In genomic region chr1:143941465-143941864, GRCm38 (mm10) we compare ENCODE assay signal across 9 mouse cellular contexts.
A peak's percentile ranks its signal among the peaks of the same experiment; 100 is the strongest.
DNase-seq lines count a peak whose midpoint lies in the region; ATAC-seq and TF ChIP-seq lines count a peak whose summit lies in the region.
"Had no signal": no experiment of that assay in that cellular context is flagged by ENCODE, and none has a peak within 500 bp of the region (broad histone marks: within the 10 kb centered on the region; RNA-seq: fewer than 3 reads in every experiment).

No protein-coding gene starts in this region.

- no peaks in the 10 kb centered on the region for H3K27me3 ChIP-seq in heart, adult 2 months (ENCODE audit: control insufficient read depth, insufficient read depth, low read length)
- H3K27me3 ChIP-seq in kidney, embryonic 14.5 days (ENCODE audit: control insufficient read depth, insufficient read depth, low read length): no peaks in the 10 kb centered on the region
- no peaks in the 10 kb centered on the region for H3K27me3 ChIP-seq in midbrain, embryonic 15.5 days (replicated peaks)

- no peak overlapping the region for H3K4me3 ChIP-seq in heart, adult 2 months
- H3K4me3 ChIP-seq in kidney, embryonic 14.5 days (ENCODE audit: low read length): no peak overlapping the region
- H3K4me3 ChIP-seq in midbrain, embryonic 15.5 days: no peak overlapping the region
- H3K4me3 ChIP-seq: erythroblast, embryonic 14.5 days had no signal

- no peaks in the 10 kb centered on the region for H3K4me1 ChIP-seq in heart, adult 2 months (ENCODE audit: control insufficient read depth, insufficient read depth, low read length)
- H3K4me1 ChIP-seq in kidney, embryonic 14.5 days (ENCODE audit: control insufficient read depth, insufficient read depth, low read length): no peaks in the 10 kb centered on the region
- 0 out of 2 replicates have a peak, but pooled peaks cover 12% of the 10 kb centered on the region for H3K4me1 ChIP-seq in midbrain, embryonic 15.5 days

- peak; percentile 41 to 49 for DNase-seq in cerebellum, postnatal 36 days
- DNase-seq in cerebellum, adult 11 months: no peak
- DNase-seq in thymus, postnatal 14 days: peak; percentile 13
- DNase-seq in thymus, postnatal 10 days (ENCODE audit: low spot score in 2 of 2): no peak
- DNase-seq in heart, adult 2 months: peak; percentile 45 to 73
- DNase-seq in urinary bladder, postnatal 14 days (ENCODE audit: low spot score): peak; percentile 79

- no peaks in the 10 kb centered on the region for H3K9me3 ChIP-seq in kidney, embryonic 14.5 days (ENCODE audit: control insufficient read depth, low read length)
- no peaks in the 10 kb centered on the region for H3K9me3 ChIP-seq in midbrain, embryonic 15.5 days

- TF ChIP-seq EP300 in heart, adult 2 months (IDR thresholded peaks at IDR 0.05; ENCODE audit: insufficient read depth, low read depth, low read length): no peak

- no peaks in the 10 kb centered on the region for H3K36me3 ChIP-seq in heart, adult 2 months (ENCODE audit: control insufficient read depth, insufficient read depth, low read length)
- H3K36me3 ChIP-seq in kidney, embryonic 14.5 days (ENCODE audit: control insufficient read depth, insufficient read depth, low read length): no peaks in the 10 kb centered on the region
- H3K36me3 ChIP-seq in midbrain, embryonic 15.5 days (replicated peaks): no peaks in the 10 kb centered on the region

- ATAC-seq in kidney, embryonic 14.5 days (ENCODE audit: low FRiP score, low TSS enrichment): peak; percentile 72
- ATAC-seq in midbrain, embryonic 15.5 days (replicated peaks): peak; percentile 55; the same call in 1 of the 2 replicates

- WGBS in heart, adult 2 months: 42% methylated on average over 5 of the region's 5 CpGs
- WGBS in kidney, embryonic 14.5 days: 74% methylated on average over 5 of the region's 5 CpGs
- 58% methylated on average over 5 of the region's 5 CpGs for WGBS in midbrain, embryonic 15.5 days

- H3K9ac ChIP-seq in heart, adult 2 months (ENCODE audit: low read depth, low read length): no peak overlapping the region
- no peak overlapping the region for H3K9ac ChIP-seq in kidney, embryonic 14.5 days (ENCODE audit: low read depth, low read length)
- H3K9ac ChIP-seq in midbrain, embryonic 15.5 days: no peak overlapping the region

- no peak overlapping the region for H3K4me2 ChIP-seq in kidney, embryonic 14.5 days (replicated peaks; ENCODE audit: low read depth, low read length)
- no peak overlapping the region for H3K4me2 ChIP-seq in midbrain, embryonic 15.5 days

- no peak for TF ChIP-seq CTCF in heart, adult 2 months (IDR thresholded peaks at IDR 0.05)

- no peak overlapping the region for H3K27ac ChIP-seq in heart, adult 2 months
- H3K27ac ChIP-seq in kidney, embryonic 14.5 days (ENCODE audit: low read depth, low read length): no peak overlapping the region
- no peak overlapping the region for H3K27ac ChIP-seq in midbrain, embryonic 15.5 days

- no peak for TF ChIP-seq POLR2A in heart, adult 2 months (IDR thresholded peaks at IDR 0.05; ENCODE audit: insufficient read depth, low read depth, low read length)

- H3K79me2 ChIP-seq in heart, adult 2 months (replicated peaks; ENCODE audit: control insufficient read depth, insufficient read depth, low read length): no peaks in the 10 kb centered on the region

- intact Hi-C loops in heart, adult 2 months (cut with DNase I): no loop called here

Comparison
In these comparisons a context has a peak if more than half of its experiments do, and no peak if none do; other contexts are left out.
1. DNase-seq: peak in cerebellum, postnatal 36 days (2 of 2), thymus, postnatal 14 days (single experiment), heart, adult 2 months (2 of 2) and urinary bladder, postnatal 14 days (single experiment); none in cerebellum, adult 11 months (single experiment) and thymus, postnatal 10 days (0 of 2).